Mouse (Mus musculus) G1E-ER4 (cell line): Measurements from ENCODE around the gene Upk1a. TPM values are rescaled to one million over a fixed set of nuclear protein-coding genes. Genes with fewer than 3 reads are reported as not detected.

ENCODE experiments used
- GATA1 ChIP-seq: IDR thresholded peaks from one replicate; pipeline ENCODE4 v1.8.0; 2012; ENCODE audit warnings: low read length, inconsistent platforms
- polyA plus RNA-seq: library from polyadenylated mRNA; stranded (reverse); fragments of >175 nt; gene quantifications from 2 replicates; pipeline ENCODE4 v1.2.3, GENCODE M21; 2012

The Upk1a gene
- polyA plus RNA-seq, 1 experiment, result 1.4 TPM

- no peak for TF ChIP-seq GATA1
Measured at GRCm38 (mm10) chr7:30610043-30610442, 2.6 kb downstream of the Upk1a start.

- no peak for TF ChIP-seq GATA1
Measured at GRCm38 (mm10) chr7:30608476-30608875, 4.2 kb downstream of the Upk1a start.

DNA sequence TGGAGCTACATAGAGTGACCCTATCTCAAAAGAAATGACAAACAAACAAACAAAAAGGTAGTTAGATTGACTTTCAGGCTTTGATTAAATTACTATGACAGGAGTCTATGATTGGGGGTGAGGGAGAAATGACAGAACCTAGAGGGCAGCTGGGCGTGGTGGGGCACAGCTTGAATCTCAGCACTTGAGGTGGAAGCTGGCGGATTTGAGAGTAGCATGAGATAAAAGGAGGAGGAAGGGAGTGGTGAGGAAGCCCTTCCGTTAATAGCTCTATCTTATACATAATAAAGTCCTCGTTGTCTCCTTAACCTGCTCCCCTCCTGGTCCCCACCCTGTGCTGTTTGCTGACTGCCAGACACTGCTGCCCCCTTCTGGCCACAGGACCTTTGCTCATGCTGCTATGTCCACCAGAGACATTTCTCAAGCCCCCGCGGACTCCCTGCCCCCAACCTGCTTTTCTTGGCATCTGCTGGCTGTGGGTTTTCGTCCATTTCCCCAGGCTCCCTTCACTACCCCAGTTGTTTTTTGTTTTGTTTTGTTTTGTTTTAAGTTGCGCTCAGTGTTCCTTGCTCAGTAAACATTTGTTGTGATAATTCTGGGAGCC lies 4.8 kb downstream of the Upk1a start:
- TF ChIP-seq GATA1, result no peak

- no peak for TF ChIP-seq GATA1
Measured at GRCm38 (mm10) chr7:30604944-30605343, 7.7 kb downstream of the Upk1a start.

GRCm38 (mm10) chr7:30604424-30604823 lies 8.2 kb downstream of the Upk1a start:
- TF ChIP-seq GATA1, result no peak

DNA sequence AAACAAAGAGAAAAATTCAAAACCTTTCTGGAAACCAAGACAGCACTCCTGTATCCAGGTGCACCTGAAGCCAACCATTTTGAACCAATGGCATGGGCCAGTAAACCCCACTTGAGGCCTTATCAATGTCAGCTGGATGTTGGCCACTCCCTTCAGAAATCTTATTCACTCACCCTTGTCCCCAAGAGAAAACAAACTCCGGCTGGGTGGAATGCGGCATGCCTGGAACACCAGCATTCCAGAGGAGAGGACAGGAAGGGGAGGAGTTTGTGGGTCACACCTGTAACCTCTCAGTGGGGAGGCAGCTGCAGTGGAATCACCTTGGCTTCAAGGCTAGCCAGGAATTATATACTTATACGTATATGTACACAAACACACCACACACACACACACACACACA lies 10.1 kb downstream of the Upk1a start:
- TF ChIP-seq GATA1, result no peak

DNA sequence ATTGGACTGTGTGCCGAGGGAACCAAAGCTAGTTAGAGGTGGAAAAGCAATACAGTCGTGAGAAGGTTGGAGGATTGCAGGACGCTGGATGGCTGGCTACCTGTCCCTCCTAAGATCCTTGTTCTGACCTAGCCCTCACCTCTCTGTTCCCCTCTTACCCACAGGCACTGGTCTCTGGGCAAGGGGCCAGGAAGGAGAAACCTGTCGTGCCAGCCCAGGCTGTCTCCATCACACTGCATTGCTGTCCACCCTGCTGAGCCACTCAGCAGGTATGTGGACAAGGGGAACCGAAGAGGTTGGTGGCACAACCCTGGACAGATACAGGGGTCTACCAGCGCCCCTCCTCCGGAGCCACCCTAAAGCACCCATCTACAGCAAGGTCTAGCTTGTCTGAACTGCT lies 12.0 kb downstream of the Upk1a start:
- TF ChIP-seq GATA1, result no peak

DNA sequence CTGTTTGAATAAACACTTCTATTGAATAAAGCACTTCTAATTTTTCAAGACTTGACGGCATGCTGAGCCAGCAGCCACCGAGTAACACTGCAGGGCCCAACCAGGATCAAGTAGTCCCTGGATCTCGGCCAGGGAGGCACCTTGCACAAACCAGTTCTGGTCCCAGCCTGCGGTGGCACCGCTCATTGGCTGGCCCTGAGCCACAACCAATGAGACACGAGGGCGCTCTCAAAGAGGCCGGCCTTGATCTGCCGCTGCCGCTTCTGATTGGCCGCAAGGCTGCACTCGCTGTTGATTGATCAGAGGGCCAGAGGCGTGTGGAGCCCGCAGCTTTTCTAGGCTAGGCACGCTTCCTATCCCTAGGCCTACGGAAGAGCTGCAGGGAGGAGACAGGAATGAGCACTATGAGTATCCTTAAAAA lies 12.7 kb downstream of the Upk1a start:
- TF ChIP-seq GATA1, result no peak

- no peak for TF ChIP-seq GATA1
Measured at GRCm38 (mm10) chr7:30598786-30599185, 13.9 kb downstream of the Upk1a start, which contains the start of gene Zbtb32. TSS of gene Zbtb32 (minus strand) at chr7:30598909.

- TF ChIP-seq GATA1, result no peak
Measured at GRCm38 (mm10) chr7:30596811-30597210, 15.8 kb downstream of the Upk1a start.

DNA sequence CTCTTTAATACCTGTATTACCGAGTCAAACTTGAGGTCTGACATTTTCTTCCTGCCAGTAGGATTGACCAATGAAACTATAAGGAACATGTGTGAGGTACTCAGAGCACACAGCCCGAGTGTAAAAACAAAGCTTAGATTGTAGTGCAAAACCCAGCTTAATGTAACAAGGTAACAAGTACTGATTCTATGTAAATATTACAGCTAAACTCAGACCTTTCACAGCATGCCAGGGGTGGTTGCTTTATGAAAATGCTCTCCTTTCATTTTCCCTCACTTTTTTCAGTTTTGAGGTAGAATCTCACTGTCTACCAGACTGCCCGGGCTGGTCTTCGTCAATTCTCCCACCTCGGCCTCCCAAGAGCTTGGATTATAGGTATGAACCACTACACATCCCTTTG lies 16.6 kb downstream of the Upk1a start:
- no peak for TF ChIP-seq GATA1

- TF ChIP-seq GATA1, result no peak
Measured at GRCm38 (mm10) chr7:30594510-30595024, 18.1 kb downstream of the Upk1a start.

DNA sequence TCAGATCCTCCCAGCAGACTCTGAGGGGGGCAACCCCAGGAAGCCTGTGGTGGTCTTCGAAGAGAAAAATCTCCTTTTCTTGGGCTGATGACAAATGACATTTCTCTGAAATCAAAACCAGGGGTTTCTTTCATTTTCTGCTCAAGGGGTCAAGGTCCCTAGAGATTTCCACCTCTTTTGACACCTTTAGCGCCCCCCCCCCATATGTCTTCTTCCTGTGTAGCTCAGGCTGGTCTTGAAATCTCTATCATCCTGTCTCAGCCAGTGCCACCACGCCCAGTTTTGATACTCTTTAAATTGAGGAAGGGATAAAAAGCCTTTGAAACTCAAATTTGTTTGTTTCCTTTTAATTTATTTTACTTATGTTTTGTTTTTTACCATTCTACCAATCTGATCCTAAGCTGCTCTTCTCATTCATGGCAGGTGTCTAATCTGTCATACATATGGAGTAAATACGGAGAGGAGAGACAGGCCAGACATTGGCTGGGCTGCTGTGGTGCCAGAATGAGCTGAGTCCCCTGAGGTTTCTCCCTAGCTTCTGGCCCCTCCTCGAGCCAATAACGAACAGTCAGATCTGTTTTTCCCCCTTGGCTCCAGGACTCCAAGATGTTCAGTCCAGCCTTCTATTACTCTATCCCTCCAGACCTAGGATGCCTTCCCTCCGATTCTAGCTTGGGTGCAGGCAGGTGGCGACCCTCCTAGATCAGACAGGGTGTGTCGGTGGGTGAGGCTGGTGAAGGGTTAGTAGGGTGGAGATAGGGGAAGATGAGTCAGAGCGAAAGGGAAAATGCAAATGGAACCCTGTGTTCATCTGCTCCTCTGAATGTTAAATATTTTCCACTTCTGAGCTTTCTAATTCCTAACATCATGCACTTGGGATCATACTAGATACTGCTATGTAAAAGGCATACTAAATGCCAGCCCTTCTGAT lies 18.8 kb downstream of the Upk1a start:
- TF ChIP-seq GATA1, result no peak

DNA sequence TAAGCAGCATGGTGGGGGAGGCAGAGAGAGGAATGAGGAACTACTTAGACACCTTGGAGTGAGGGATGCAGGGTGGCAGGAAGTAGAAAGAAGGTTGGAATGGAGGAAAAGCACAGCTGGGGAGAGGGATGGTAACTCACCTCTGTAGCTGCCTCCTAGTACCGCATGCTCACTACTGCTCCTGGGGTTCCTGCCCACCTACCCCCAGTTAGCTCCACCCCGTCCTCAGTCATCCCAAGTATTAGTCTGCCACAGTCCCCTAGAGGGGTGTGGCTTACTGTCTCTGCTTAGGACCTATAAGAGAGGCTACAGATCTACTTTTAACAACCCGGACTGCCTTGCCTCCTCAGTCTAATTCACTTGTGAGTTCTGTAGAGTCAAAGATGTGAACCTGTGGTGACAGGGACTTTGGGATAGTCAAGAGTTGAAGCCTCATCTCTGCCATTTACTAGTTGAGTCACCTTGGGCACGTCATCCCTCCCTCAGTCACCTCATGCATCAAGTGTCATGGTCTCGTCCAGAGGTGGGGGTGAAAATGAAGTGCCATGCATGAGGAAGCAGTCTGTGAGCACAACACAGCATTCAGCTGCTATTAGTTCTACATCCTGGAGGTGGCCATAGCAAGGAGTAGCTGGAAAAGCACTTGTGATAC lies 19.7 kb downstream of the Upk1a start:
- no peak for TF ChIP-seq GATA1

GRCm38 (mm10) chr7:30591605-30591951 lies 21.1 kb downstream of the Upk1a start:
- no peak for TF ChIP-seq GATA1
